Mouse (Mus musculus) left cerebral cortex, adult 11 months (tissue): ENCODE data around the gene Nova2.
A peak's percentile ranks its signal among the peaks of the same experiment; 100 is the strongest.

ENCODE experiments used
- DNase-seq: peaks from one replicate; pipeline ENCODE4 v3.0.0; 2022; ENCODE audit warnings: low spot score

Gene Nova2

GRCm38 (mm10) chr7:18924321-18924720 is 1.4 kb upstream of the Nova2 start:
- DNase-seq, result no peak

DNA sequence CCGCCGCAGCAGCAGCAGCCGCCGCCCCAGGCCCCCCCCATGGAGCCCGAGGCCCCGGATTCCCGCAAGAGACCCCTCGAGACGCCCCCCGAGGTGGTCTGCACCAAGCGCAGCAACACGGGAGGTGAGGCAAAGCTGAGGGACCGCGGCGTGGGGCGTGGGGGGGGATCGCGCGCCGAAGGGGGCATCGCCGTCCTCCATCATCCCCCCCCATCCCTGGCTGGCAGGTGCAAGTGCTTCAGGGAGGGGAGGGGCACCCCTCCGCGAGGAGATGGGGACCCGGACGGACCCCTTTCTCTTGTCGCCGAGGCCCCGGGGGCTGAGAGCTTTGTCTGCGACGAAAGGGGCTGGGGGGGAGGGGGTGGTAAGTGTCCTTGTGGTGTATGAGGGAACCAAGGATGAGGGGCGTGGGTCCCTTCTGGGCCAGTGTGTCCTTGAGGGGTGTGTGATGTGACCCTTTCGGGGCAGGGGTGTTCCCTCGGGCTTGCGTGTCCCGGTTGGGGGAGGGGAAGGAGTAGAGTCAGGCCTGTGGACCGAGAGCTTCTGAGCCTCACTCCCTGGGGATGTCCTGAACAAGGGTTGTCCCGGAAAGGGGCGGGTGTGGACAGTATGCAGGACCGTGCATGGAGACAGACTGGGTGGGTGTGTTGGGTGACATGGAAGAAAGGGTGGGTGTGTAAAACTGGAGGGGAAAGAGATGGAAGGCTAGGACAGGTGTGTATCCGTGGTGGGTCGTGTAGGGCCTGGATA is 528 bp downstream of the Nova2 start:
- no peak for DNase-seq

- DNase-seq, result no peak
Observed at GRCm38 (mm10) chr7:18926911-18927310, 1.2 kb downstream of the Nova2 start.

DNA sequence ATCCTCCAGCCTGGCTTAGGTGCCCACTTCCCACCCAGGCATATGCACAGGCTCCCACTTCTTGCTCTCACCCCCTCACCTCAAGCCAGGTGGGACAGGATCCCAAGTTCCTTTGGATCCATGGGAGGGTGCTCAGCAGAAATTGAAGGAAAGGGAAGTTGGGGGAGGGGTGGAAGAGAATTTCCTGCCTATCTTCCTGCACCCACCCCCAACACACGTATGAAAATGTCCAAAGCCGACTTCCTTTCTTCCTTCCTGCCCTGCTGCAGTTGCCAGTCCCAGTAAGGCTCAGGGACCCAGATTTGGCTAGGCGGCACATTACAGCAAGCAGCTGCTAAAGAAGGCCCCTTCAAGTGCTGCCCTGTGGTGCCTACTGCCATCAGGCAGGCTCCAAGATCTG is 2.1 kb downstream of the Nova2 start:
- no peak for DNase-seq

DNA sequence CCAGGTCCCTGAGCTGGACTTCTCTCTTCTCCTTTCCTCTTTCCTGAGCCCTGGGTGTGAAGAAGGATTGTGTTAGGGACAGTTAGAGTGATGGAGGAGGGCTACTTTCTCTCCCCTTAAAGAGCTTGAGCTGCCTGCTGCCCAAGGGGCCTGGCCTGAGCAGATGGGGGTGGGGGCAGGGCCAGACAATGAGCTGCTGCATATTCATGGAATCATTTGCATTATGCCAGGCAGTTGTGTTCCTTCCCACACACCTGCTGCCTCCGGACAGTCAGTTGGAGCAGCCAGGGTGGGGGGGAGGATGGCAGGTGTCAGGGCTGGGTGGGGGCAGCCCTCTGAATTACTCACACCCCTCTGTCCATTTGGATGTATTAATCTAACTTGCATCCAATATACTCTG is 16.7 kb downstream of the Nova2 start:
- DNase-seq, result no peak

- no peak for DNase-seq
Observed at GRCm38 (mm10) chr7:18942815-18943214, 17.1 kb downstream of the Nova2 start.

- DNase-seq, result no peak
Observed at GRCm38 (mm10) chr7:18948151-18948550, 22.5 kb downstream of the Nova2 start.

DNA sequence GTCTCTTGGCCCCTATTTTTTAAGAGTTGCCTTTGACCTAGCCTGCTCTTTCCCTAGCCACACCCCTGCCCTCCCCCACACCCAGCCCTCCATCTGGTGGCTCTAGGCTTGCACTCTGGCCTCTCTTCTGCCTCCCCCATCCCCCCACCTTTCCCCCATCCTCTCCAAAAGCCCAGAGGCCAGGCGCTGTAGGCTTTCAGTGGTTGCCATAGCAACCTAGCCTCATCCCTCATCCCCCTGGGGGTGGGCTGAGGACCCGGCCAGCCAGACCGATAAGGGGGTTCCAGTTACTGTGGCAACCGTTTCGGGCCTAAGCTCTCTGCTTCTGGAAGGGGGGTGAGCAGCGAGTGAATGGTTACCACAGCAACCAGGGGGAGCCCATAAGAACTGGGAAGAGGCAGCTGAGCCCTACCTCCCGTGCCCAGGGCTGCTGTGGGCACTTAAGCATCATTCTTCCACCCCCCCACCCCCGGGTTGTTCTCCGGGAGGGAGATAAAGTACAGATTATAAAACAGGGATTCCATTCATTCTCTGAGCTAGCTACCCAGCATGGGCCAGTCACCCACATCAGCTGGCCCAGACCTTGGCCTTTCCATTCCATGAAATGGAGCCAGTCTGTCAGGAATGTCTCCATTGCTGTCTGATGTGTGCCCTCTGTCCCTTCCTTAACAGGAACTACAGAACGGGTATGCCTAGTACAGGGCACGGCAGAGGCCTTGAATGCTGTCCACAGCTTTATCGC is 24.3 kb downstream of the Nova2 start:
- DNase-seq, result no peak

DNA sequence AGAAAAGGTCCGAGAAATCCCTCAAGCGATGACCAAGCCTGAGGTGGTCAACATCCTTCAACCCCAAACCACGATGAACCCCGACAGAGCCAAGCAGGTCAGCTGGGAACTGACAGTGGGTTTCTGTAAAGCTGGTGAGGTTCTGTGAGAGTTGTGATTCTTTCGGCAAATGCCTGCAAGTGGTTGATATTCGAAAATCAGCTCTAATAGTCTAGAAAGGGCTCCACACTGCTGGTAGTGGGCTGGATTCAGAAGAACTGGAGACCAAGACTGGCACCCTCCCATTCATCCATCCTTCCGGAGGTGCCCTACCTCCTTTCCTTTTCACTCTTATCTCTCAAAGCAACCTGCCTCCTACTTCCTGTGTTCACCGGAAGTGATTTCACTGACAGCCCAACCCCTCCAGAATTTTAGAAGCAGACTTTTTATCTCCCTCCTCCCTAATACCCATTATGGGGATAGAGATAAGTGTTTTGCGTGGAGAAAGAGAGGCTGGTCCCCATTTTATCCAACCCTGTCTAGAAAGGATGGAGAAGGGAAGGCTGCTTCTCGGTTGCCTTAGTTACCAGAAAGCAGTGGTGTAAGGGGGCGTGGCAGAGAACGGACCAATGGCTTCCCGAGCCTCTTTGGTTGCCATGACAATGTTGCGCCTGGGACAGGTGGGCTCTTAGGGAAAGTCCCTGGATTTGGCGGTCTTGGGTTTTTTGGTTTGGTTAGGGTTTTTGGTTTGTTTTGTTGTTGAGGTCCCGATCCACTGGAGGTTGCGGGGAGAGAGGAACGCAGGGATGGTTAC is 25.0 kb downstream of the Nova2 start:
- no peak for DNase-seq

DNA sequence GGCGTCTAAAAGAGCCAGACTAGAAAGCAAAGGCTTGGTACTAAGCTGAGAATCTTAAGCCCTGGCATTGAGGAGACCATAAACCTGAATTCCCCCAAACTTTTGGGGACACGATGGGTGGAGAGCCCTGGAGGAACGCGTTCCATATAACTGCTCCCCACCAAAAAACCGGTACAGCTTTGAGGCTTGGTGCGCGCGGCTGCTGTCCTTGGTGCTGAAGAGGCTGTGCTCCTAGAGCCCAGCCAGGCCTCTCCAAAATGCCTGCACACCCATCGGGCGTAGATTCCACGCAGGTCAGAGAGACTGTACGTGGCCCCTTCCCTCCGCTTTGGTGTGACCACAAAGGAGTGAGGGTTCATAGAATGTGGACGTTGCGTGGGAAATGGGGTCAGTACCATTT is 25.7 kb downstream of the Nova2 start:
- no peak for DNase-seq

- peak; percentile 42 for DNase-seq
Observed at GRCm38 (mm10) chr7:18957569-18958383, 32.1 kb downstream of the Nova2 start.

DNA sequence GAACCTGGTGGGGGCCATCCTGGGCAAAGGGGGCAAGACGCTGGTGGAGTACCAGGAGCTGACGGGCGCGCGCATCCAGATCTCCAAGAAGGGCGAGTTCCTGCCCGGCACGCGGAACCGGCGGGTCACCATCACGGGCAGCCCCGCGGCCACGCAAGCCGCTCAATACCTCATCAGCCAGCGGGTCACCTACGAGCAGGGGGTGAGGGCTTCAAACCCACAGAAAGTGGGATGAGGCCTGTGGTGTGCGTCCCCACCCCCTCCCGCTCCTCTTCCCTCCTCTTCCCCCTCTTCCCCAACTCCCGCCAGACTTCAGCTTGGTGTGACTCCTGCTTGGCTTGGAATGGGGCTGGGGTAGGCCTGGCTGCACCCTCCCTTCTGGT is 32.7 kb downstream of the Nova2 start:
- DNase-seq, result no peak

GRCm38 (mm10) chr7:18959446-18959845 is 33.8 kb downstream of the Nova2 start:
- no peak for DNase-seq

GRCm38 (mm10) chr7:18962171-18962792 is 36.6 kb downstream of the Nova2 start:
- no peak for DNase-seq

GRCm38 (mm10) chr7:18962795-18963194 is 37.1 kb downstream of the Nova2 start:
- no peak for DNase-seq

GRCm38 (mm10) chr7:18963294-18963843 is 37.7 kb downstream of the Nova2 start:
- DNase-seq, result no peak

DNA sequence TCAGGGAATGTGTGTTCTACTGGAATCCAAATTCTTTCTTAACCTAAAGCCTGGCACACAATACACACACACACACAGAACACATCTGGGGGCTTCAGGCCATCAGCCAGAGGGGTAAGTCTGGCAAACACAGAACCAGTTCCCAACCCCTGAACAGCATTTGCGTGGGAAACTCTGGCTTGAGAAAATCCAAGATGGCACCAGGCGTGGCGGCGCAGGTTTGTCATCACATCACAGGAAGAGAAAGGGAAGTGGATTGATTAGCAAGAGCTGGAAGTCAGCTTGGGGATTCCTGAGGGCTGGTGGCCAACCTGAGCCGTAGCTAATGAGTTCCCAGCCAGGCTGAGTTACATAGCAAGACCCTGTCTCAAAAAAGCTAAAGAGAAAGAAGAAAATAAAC is 39.6 kb downstream of the Nova2 start:
- no peak for DNase-seq

GRCm38 (mm10) chr7:18967603-18968002 is 41.9 kb downstream of the Nova2 start:
- no peak for DNase-seq

- no peak for DNase-seq
Observed at GRCm38 (mm10) chr7:18970956-18971355, 45.3 kb downstream of the Nova2 start.

GRCm38 (mm10) chr7:18978381-18978780 is 52.7 kb downstream of the Nova2 start:
- no peak for DNase-seq

DNA sequence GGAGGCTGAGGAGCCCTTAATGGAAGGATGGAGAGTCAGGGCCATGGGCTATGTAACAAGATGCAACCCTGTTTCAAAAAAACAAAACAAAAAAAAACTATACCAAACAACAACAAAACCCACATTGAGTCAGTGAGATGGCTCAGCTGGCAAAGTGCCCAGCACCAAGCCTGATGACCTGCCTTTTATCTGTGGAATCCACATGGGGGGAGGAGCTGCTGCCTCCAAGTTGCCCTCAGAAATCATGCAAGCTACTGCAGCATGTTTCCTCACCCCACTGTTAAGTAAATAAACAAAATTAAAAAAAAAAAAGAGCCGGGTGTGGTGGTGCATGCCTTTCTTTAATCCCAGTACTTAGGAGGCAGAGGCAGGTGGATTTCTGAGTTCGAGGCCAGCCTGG is 60.8 kb downstream of the Nova2 start:
- no peak for DNase-seq
